Mouse (Mus musculus): Measurements from ENCODE around the gene Klf13.

The Klf13 gene

GRCm38 (mm10) chr7:63905190-63905589 is 33.5 kb downstream of the Klf13 start:
- peak; percentile 87 for DNase-seq

DNA sequence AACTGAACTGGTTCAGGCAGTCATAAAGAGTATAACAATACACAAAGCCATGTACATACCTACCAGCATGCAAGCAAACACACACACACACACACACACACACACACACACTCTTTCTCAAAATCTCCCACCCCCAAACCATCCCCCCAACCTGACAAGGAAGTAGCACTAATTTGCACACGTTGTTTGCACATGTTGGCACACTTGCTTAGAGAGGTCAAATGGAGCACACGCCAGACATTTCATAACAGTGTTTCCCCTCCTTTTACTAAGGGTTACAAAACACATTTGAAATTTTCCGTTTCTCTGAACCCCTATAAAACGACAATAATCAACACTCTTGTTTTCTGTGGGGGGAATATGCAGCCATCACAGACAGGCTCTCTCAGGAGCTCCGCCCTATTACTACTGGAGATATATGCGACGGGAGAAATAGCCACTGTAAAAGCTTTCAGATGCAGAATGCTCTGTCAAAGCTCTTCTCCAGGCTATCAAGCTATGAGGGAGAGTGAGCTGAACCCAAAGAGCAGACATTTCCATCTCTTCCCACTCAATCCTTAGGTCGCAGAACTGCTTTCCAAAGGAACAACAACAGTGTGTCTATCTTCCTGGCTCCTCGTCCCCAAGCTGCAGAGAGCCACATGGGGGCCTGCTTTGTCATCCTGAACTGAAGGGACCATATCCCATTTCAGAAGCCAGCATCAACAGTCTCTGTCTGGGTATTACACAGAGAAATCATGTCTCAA is 34.9 kb downstream of the Klf13 start:
- DNase-seq = peak; percentile 75

GRCm38 (mm10) chr7:63902604-63903210 is 36.0 kb downstream of the Klf13 start:
- DNase-seq = no peak

DNA sequence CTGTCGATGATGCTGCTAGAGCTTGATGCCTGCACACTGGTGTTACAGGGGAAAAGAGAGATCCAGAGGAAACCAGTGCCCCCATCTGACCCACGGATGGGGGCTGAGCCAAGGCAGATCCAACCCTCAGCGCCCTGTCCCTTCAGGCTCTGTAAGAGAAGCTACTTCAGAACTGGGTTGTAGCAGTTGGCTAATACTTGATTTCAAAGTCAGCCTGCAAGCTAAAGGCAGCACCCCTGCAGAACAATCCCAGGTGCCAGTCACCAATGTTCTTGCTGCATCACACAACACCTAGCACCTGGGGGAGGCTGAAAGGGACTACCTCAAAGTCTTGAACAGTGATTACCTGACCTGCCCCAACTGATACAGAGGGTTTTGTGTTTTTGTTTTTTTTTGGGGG is 36.8 kb downstream of the Klf13 start:
- DNase-seq = no peak

DNA sequence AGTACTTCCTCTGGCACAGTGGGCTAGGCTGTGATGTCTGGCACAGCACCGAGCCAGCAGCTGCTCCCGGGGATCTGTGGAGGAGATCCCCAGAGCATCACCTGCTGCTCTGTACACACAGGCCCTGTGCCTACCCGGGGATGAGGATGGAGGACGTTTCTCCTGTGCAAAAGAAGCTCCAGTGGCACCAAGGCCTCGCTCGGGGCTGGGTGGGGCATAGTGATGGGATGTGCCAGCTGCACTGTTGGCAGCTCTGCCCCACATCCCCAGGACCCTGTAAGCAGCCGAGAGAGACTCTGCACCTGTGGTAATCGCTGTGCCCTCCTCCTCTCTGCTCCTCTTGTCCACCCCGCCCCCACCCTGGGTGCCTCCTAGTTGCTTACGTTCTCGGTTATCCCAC is 37.4 kb downstream of the Klf13 start:
- no peak for DNase-seq

DNA sequence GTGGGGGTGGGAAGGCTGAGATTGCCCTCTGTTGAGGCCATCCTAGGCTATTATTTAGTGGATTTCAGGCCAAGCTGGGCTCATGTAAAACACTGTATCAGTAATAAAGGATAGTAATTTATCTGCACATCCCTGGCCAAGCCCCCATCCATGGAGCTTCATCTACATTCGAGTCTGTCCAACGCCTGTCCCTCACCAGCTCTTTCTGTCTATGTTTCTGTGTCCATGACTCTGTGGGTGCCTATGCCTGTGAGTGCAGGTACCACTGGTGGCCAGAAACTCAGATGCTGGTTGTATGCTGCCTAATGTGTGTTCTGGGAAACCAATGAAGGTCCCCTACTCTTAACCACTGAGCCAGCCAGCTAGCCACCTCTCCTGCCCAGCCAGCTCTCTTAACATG is 38.3 kb downstream of the Klf13 start:
- DNase-seq = no peak

DNA sequence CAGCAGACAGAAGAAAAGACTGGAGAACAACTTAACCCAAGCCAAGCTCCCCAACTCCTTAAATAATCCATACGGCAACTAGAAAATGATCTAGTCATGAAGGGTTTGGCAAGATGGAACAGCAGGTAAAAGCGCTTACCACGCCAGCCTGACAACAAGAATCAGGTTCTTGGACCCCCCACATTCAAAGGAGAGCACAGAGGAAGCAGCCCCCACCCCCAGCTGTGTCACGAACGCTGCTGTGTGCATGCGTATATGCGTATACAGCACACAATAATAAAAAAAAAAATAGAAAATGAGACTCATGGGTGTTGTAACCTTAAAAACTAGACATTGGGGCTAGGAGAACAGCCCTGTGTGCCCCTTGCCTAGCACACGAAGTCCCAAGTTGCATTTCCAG is 38.8 kb downstream of the Klf13 start:
- no peak for DNase-seq

GRCm38 (mm10) chr7:63898201-63898600 is 40.5 kb downstream of the Klf13 start:
- DNase-seq = no peak

DNA sequence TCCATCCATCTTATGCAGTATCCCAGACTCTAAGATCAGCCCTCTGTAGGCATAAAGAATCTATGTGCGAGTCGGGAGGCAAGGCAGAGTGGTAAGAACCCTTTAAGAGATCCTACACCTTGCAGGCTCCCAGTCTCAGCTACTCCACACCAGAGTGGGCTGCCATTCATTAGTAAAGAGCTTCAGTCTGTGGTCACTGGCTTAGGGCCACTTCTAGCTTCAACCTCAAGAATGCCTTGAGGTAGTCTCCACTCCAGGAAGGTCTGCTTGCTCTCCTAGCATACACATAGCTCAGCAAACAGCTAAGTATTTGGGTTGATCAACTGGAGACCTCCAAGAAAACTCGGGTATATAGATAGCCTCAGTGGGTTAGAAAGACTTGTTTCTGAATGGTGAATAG is 41.1 kb downstream of the Klf13 start:
- DNase-seq = peak; percentile 71

- DNase-seq = peak; percentile 99
Observed at GRCm38 (mm10) chr7:63896968-63897468, 41.7 kb downstream of the Klf13 start.

DNA sequence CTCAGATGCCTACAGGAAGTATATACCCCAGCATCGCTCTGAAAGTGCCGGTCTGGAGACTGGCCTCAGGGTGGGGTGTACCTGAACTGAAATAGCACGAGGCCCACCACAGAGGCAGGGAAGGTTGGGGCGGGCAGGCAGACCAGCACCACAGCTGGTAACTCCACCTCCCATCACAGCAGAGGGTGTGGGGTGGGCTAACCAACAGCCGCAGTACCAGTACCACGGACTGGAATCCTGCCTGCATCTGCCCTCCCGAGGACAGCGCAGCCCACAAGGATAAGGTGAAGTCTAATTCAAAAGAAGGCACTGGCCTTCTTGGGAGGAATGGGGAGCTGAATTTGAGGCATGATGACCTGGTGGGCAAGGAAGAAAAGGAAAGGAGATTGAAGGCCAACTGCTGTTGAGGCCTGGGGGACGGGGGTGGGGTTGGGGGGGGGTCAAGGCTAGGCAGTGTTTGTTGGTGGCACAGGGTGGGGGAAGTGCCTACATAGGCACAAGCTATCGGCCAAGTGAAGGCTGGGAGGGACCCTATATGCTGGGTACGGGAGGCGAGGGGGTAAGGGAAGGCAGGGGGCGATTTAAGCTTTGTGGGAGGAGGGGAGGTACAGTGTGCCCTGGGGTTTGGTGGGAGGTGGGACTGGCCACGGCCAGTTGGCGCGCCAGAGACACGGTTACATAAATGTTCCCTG is 42.3 kb downstream of the Klf13 start:
- no peak for DNase-seq

- DNase-seq = peak; percentile 53
Observed at GRCm38 (mm10) chr7:63895223-63895622, 43.5 kb downstream of the Klf13 start.

GRCm38 (mm10) chr7:63894662-63895061 is 44.1 kb downstream of the Klf13 start:
- DNase-seq = no peak

GRCm38 (mm10) chr7:63893729-63894128 is 45.0 kb downstream of the Klf13 start:
- no peak for DNase-seq

DNA sequence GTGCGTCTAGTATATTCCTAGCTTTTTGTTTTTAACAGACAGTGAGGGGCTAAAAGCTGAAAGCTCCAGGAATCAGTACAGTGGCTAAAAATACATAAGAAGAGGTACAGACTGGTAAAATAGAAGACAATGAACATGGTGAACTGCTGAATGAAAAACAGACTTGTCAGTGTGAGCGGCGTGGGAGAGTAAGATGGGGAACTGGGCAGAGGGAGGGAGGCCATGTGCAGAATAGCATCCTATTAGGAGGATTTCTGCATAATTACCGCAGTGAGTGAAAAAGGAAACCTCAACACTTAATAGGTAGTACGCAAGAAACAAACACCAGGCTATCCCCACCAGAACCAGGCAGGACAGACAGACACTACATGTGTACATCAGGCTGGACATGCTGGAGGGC is 45.5 kb downstream of the Klf13 start:
- no peak for DNase-seq

- DNase-seq = no peak
Observed at GRCm38 (mm10) chr7:63891488-63892075, 47.1 kb downstream of the Klf13 start.

DNA sequence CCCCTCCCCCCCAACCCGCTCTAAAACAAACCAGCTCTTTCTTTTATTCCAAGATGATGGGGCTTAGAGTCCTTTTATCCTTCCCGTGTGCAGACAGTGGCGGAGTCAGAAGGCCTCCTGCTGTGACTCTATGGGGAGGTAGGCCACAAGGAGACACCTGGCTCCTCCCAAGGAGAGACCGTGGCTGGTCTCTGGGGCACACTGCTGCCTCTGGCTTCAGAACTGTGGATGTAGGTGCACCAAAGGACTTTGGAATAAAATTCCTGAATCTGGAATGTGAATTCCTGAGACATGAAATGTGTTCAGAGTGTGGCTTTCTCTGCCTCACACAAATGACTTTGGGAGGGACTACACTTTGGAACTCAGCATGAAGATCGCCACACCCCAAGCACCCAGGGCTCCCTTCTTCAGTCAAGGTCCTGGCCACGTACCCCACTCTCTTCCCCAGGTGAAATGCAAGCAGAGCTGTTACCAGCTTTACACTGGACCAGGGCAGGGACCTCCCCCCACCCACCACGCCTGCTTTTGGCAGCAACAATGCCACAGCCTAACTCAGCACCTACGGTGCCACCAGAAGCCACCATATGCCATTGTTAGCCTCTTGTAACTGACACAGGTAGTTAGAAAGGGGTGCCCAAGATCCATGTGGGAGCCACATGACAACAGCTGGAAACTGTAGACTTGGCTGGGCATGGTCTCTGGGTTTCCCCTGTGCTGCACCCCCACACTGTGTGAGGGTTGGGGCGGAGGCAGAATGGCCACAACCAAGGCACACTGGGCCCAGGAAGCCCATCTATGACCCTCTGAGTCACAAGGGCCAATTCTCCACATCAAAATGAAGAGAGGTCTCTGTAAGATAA is 49.4 kb downstream of the Klf13 start:
- no peak for DNase-seq

DNA sequence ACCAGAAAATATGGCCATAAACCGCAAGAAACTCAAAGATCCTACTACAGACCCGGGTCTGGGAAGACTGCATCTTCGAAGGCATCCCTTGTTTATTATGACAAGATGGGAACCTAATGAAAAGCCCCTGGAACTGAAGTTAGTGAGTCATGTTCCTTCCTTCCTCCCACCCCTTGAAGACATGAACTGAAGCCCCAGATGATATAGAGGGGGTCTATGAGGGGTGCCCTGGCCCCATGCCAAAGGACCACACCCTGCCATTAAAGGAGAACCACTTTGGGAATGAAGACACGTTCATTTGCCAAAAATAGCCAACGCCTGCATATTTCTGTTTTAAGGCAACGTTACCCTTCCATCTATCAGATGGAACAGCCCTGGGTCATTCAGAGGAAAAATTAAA is 50.0 kb downstream of the Klf13 start:
- DNase-seq = no peak

- DNase-seq = no peak
Observed at GRCm38 (mm10) chr7:63887602-63888123, 51.1 kb downstream of the Klf13 start.

DNA sequence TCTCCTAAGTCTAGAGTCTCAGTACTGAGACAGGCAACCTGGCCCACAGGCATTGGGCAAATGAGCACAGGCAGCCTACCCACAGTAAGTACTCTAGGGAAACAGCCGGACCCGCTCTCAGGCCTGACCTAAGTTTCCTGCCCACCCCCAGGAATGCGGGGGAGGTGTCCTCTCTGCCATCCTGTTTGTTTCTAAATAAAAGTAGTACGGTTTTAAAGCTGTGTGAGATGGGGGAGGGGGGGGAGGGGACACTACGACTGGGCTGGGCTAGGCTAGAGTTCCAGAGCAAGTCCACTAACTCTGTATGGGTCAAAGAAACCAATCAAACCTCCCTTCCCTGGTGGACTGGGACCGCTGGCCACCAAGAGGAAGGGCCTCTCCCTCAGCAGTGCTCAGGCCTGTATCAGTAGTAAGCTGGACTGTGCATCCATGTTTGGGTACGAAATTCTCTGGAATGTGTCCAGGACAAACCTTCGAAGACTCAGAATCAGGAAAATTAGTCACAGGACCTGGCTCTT is 51.6 kb downstream of the Klf13 start:
- peak; percentile 71 for DNase-seq

DNA sequence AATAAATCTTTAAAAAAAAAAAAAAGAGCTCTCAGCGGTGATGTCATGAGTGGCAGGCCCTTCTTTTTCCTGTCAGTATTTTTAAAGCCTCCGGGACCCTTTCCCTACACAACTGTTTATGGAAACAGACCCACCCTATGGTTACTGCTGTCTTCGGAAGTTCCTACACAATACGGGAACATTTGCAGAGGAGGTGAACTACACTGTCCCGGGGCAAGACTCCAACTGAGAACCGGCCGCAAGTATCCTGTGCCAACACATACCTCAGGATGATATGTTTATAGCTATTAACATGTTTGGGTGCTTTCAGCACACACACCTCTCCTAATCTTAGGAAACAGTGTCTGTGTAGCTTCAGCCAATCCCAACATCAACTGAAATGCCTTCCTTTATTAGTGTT is 53.7 kb downstream of the Klf13 start:
- DNase-seq = no peak

DNA sequence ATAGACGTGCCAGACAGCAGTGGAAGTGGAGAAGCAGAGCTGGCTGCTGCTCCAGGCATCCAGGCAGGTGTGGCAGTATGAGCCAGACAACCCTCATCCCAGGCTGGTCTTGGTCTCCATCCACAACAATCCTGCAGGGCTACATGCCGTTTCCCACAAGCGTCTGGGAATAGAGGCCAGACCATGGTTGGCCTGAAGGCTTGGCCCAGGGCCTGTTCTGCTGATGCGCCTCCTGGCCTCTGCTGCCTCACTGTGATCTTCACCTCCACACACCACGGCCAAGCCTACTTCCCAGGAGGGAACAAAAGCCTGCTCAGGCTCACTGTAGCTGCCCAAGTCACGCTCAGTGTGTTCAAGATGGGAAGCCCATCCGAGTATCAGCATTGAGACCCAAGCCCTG is 56.0 kb downstream of the Klf13 start:
- DNase-seq = no peak
